Mouse (Mus musculus) limb, embryonic 13.5 days (tissue): ENCODE results near the gene Olfr723. TPM values are rescaled to one million over a fixed set of nuclear protein-coding genes. Genes with fewer than 3 reads are reported as not detected.
"Not testable (repeated sequence)": the region's sequence is repeated elsewhere in the genome, so short reads cannot be mapped to it uniquely, and the experiment has no call there.

ENCODE experiments used
- ATAC-seq: fragments of 200-750 bp; cut with Nextera tagmentation; 2 replicates; pipeline ENCODE4 v1.8.0; 2017; ENCODE audit warnings: low read depth, moderate number of reproducible peaks, moderate TSS enrichment; ENCODE audit not compliant: low FRiP score
- H3K27ac ChIP-seq: fragments of 300-500 bp; sonication (generic); 2 replicates; pipeline ENCODE4 v1.5.1; 2015; ENCODE audit warnings: inconsistent platforms, mild to moderate bottlenecking, moderate library complexity
- H3K27me3 ChIP-seq: fragments of 300-500 bp; sonication (generic); 2 replicates; pipeline ENCODE4 v1.6.1; 2015; ENCODE audit warnings: mild to moderate bottlenecking, inconsistent platforms
- H3K36me3 ChIP-seq: fragments of 300-500 bp; sonication (generic); 2 replicates; pipeline ENCODE4 v1.6.1; 2015; ENCODE audit warnings: inconsistent platforms, mild to moderate bottlenecking, moderate library complexity
- H3K4me1 ChIP-seq: fragments of 300-500 bp; sonication (generic); 2 replicates; pipeline ENCODE4 v1.6.1; 2015; ENCODE audit warnings: inconsistent platforms
- H3K4me2 ChIP-seq: fragments of 300-500 bp; sonication (generic); replicated peaks from 2 replicates; pipeline ENCODE4 v1.6.1; 2015; ENCODE audit warnings: inconsistent platforms, mild to moderate bottlenecking, moderate library complexity
- H3K4me3 ChIP-seq: fragments of 300-500 bp; sonication (generic); 2 replicates; pipeline ENCODE4 v1.5.1; 2015; ENCODE audit warnings: moderate library complexity, mild to moderate bottlenecking, inconsistent platforms
- H3K9ac ChIP-seq: fragments of 300-500 bp; sonication (generic); 2 replicates; pipeline ENCODE4 v1.6.1; 2015; ENCODE audit warnings: mild to moderate bottlenecking, inconsistent platforms
- H3K9me3 ChIP-seq: fragments of 300-500 bp; sonication (generic); 2 replicates; pipeline ENCODE4 v1.6.1; 2016; ENCODE audit warnings: inconsistent platforms
- WGBS: fragments of 180-500 bp; shearing (Covaris S2); methylation state at CpG from one replicate; pipeline ENCODE4 v1.1.7; 2015; 5-methylcytosine and 5-hydroxymethylcytosine counted together
- polyA plus RNA-seq: library from polyadenylated mRNA; unstranded; fragments of >200 nt; fragmentation: Nextera tagmentation; extraction: Ambion mirVana; gene quantifications from 2 replicates; pipeline ENCODE4 v1.2.1, GENCODE M21; 2015

Gene Olfr723
- not detected in 2 replicates for polyA plus RNA-seq

DNA sequence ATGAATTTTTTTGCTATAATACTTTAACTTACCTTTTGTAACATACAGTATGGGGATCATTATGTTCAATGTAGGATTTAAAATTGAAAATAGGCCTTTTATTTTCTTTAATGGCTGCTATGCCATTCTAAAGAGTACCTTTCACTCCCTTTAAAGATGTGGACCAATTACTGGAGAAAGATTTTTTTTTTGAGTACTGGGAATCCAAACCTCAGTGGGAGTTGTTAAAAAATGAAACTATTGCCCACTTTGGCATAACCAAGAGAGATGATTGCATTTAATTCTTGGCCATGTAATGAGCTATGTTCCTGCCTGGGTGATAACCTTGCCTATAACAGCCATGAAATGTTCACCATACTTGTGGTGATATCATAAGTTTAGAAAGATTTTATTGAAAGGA, at the start of gene Olfr723:
Gene Olfr723 (minus strand): TSS at position 101 of the 400 bp plus-strand sequence.
- H3K27me3 ChIP-seq, H3K4me2 ChIP-seq, H3K9ac ChIP-seq, H3K36me3 ChIP-seq, H3K4me1 ChIP-seq, H3K4me3 ChIP-seq, H3K27ac ChIP-seq, H3K9me3 ChIP-seq, ATAC-seq: not testable (repeated sequence)

DNA sequence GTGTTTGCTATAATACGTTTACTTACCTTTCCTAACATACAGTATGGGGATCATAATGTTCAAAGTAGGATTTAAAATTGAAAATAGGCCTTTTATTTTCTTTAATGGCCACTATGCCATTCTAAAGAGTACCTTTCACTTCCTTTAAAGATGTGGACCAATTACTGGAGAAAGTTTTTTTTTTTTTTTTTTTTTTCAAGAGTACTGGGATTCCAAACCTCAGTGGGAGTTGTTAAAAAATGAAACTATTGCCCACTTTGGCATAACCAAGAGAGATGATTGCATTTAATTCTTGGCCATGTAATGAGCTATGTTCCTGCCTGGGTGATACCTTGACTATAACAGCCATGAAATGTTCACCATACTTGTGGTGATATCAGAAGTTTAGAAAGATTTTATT, 31.6 kb upstream of the Olfr723 start, which contains the start of gene Olfr724:
Gene Olfr724 (minus strand): TSS at position 101 of the 400 bp plus-strand sequence.
- WGBS: 63% methylated on average over 1 of the region's 1 CpGs
- not testable (repeated sequence) for H3K9ac ChIP-seq, H3K4me2 ChIP-seq, H3K4me3 ChIP-seq, H3K9me3 ChIP-seq, ATAC-seq, H3K4me1 ChIP-seq, H3K27me3 ChIP-seq, H3K27ac ChIP-seq, H3K36me3 ChIP-seq

DNA sequence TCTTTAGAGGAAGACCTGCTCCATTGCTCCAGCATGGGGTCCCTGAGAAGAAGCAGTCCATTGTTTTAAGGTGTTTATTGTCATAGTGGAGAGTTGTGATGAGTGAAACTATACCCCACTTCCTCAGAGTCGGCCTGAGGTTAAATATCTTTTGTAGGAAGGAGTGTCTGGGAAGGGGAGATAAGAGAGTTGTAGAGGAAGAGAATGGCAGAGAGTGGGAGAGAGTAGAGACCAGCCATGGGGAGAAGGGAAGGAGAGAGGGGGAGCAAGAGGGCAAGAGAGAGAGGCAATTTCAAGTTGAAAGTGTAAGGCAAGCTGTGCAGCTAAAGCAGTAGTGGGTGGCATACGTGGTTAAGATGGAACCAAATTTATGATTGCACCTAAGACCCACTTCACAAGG, 24.3 kb upstream of the Olfr723 start:
- WGBS: 41% methylated on average over 2 of the region's 2 CpGs
- ATAC-seq: no peak
- Histone ChIP-seq H3K4me3 (no peak overlapping the region), H3K4me1 (no peaks in the 10 kb centered on the region), H3K4me2 (no peak overlapping the region), H3K27ac (no peak overlapping the region), H3K36me3 (no peaks in the 10 kb centered on the region), H3K9me3 (no peaks in the 10 kb centered on the region), H3K27me3 (no peaks in the 10 kb centered on the region), H3K9ac (no peak overlapping the region)

DNA sequence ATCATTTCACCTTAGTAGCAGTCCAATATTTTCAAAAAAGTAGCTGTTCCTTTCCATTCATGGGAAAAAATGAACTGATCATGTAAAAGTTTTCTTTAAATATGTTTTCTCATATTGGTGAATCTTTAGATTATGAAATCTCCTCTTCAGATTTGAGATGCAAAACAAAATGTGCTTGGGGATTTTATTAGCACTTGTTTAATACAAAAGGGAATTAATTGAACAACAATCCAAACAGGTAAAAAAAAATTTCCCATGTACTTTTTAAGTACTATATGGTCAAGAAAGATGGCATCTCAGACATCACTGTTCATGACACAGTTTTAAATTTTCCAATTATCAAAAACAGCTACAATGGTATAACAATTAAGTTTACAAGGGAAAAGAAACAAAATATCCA, 29.7 kb downstream of the Olfr723 start, which contains the start of gene Olfr722:
Gene Olfr722 (minus strand): TSS at position 101 of the 400 bp plus-strand sequence.
- Histone ChIP-seq H3K9ac (no peak within 1 kb of the TSS), H3K36me3 (no peaks in the 10 kb centered on the region), H3K27me3 (no peaks in the 10 kb centered on the region), H3K4me2 (no peak within 1 kb of the TSS), H3K27ac (no peak within 1 kb of the TSS), H3K4me1 (no peaks in the 10 kb centered on the region), H3K9me3 (no peaks in the 10 kb centered on the region), H3K4me3 (no peak within 1 kb of the TSS)
- ATAC-seq: no peak

Other genes with a start within 250 kb of the Olfr723 start
- gene Armh4, start 148.4 kb downstream of the Olfr723 start, polyA plus RNA-seq: 16.0 and 16.5 TPM in 2 replicates
- not detected in 2 replicates for gene Olfr722, start 29.8 kb downstream of the Olfr723 start, polyA plus RNA-seq
- gene Olfr724, start 31.5 kb upstream of the Olfr723 start, polyA plus RNA-seq: not detected in 2 replicates
- gene Olfr725, start 108.6 kb upstream of the Olfr723 start, polyA plus RNA-seq: not detected in 2 replicates
- not detected in 2 replicates for gene Olfr726, start 159.2 kb upstream of the Olfr723 start, polyA plus RNA-seq
- gene Olfr727, start 191.4 kb upstream of the Olfr723 start, polyA plus RNA-seq: not detected in 2 replicates
- not detected in 2 replicates for gene Olfr728, start 210.9 kb upstream of the Olfr723 start, polyA plus RNA-seq
- not detected in 2 replicates for gene Olfr729, start 221.1 kb upstream of the Olfr723 start, polyA plus RNA-seq